Mouse (Mus musculus) kidney, postnatal 36 days (tissue): ENCODE measurements around the gene Col6a5.
A peak's percentile ranks its signal among the peaks of the same experiment; 100 is the strongest.
"Not testable (repeated sequence)": the region's sequence is repeated elsewhere in the genome, so short reads cannot be mapped to it uniquely, and the experiment has no call there.

Experiments used
- DNase-seq, 2 experiments: peaks; one replicate each; pipeline ENCODE4 v3.0.0; 2021 to 2022; ENCODE audit warnings: mixed read lengths in 2 of 2

Col6a5 gene

DNA sequence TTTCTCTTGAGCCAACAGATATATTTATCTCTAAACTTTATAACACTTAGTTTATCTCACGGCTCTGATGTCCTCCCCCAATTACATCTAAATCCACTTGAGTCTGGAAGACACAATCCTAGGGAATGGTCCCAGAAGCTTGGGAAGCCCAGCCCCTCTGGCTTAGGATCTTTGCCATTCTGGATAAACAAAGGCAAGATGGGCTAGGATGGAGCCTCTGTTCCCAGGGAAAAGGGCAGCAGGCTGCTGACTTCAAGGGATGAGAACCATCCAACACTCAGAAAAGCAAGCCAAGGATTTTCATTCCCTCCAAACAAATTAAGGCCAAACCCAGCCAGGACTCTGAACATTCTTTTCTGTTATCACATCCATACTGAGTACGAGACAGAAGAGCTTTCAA is 51.1 kb downstream of the Col6a5 start:
- no peak for DNase-seq

DNA sequence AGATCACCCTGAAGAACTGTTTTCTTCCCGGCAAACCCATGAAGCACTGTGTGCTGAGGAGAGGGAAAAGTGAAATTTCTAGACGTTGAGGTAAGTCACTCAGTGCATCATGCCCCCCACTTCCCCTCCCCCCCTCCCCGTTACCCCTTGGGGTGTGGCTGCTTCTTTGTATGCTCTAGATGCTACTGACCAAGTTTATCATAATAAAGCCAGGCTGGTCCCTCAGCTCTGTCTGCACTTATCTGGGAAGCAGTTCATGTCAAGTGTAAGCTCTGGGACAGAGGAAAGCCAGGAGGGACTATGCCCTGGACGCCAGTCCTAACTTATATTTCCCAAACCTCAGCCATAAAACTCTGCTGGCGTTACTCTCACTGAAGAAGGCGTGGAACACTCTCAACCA is 53.0 kb downstream of the Col6a5 start:
- DNase-seq = no peak

DNA sequence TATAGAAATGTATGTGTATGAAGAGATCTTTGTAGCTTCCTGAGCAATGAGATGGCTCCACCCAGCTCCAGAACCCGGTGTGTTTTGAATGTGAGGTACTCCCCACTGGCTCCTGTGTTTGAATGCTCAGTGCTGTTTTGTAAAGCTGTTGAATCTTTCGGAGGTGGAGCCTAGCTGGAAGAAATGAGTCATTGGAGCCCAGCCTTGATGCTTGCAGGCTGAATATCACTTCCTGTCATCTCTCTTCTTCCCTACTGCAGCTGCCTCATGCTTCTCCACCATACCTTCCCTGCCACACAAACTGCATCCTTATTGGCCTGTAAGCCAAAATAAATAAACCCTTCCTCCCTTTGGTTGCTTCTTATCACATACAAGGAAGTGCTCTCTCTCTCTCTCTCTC is 72.9 kb downstream of the Col6a5 start:
- DNase-seq = no peak

DNA sequence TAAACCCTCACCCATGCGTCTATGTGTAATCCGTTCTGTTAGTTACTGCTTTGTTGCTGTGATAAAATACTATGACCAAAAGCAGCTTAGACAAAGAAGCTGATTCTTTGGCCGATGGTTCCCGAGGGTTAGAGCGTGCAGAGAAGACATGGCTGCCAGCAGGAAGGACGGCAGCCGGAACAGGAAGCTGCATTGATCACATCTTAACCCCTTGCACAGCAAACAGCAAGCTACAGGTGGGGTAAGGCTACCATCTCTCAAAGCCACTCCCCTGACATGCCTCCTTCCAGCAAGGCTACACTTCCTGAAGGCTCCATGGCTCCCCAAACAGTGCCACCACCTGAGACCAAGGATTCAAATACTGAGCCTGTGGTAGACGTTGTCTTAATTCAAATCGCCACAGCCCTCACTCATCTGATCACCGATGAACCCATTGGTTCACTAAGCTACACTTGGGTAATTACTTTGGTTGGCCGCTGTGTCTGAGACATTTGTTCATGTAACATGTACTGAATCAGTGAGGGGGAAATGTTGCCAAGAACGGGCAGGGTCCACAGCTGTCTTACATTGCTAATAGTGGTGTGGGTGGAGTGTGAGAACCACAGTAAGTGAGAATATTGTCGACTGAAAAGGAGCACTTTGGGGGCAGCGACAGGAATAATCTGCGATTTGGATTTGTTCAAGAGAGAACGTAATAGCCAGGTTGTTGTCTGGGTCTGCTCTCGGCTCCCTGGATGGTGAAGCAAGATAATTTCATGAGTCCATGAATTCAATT is 75.6 kb downstream of the Col6a5 start:
- DNase-seq = no peak

DNA sequence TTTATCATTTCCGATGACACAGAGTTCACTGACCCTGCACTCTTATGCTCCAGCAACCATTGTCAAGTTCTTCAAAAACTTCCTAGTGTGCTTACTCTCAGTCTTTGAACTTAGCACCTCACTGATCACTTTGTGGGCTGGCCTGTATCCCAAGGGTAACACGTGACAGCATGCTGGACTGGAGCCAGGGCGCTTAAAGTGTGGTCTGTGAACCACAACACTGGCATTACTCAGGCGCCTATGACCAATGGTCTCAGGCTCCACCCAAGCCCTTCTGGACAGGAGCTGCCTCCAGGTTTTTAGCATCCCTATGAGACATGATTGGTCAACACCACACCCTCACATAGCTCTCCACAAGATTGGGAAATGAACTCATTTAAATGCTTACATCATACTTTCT is 79.7 kb downstream of the Col6a5 start:
- DNase-seq = peak; percentile 66 to 86

DNA sequence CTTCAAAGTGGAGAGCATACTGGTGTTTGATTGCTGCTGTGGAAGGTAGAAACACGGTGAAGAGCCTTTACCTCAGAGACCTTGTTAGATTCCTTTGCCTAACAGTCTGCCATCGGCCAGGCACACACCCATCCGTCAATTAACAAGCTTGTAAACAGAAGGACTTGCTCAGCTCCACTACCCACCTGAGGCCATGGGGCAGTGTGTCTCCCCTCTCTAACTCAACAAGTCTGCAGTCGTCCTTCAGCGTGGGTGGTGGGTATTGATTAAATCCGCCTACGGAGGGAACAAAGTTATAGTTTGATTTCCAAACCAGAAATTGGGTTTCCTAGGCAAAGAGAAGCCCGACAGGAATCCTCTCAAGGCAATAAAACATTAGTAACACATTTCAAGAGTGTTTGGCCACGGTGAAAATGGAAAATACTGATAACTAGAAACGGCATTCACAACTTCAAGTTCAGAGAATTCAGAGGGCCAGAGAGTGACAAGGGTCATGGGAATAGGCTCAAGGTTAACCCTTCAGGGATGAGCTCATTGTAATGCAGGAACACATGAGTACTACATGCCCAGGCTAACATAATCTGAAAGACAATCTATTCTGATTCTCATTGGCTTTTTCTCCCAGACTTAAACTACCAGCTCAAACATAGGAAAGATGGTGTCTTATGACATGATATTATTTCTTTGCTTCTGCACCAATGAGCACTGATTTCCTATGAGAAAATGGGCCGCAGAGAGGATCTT is 81.9 kb downstream of the Col6a5 start:
- no peak for DNase-seq

DNA sequence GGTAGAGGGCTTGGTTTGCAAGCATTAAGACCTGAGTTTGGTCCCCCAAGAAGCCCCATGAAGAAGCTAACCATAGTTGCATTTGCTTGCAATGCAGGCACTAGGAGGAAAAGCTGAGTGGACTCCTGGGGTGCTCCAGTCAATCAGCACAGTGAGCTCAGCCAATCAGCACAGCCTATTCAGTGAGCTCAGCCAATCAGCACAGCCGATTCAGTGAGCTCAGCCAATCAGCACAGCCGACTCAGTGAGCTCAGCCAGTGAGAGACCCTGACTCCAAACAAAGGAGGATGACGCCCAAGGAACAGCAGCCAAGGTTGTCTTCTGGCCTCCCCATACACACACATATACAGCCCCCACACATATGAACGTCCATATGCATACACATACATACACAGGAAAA is 84.3 kb downstream of the Col6a5 start:
- no peak for DNase-seq

DNA sequence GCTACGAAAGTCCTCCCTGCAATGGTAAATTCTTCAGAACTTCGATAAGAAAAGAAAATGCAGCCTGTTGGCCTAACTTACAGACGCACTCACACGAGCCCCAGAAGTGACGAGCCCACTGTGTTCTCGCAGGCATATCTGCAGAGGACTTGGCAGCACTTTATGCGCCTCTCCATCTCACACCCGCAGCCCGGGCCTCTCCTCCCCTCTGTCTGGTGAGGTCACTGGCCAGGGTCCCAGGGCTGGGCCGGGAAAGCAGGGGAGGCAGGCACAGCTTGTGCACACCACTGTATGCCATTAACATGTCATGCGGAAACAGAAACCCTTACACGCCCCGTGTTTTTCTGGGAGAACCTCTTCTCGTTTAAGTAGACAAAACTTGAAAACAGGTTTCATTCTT is 88.8 kb downstream of the Col6a5 start:
- no peak for DNase-seq

DNA sequence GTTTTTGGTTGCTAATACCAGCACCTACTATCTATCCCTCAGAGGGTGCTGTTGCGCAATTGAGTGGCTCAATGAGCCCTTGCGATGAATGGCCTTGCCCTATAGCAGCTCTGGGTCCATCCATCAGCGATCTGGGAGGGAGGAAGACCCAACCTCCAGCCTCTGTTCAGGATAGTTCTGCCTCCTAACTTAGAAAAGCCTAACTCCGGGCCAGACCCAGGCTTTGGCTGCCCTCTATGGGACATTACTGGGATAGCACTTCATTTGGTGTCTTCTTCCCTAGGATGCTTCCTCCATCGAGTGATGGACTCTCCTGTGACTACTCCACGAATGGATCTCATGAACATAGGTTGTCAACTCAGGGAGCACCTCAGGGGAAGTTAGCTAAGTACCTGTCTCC is 102.7 kb downstream of the Col6a5 start:
- DNase-seq = peak; percentile 47 to 76

DNA sequence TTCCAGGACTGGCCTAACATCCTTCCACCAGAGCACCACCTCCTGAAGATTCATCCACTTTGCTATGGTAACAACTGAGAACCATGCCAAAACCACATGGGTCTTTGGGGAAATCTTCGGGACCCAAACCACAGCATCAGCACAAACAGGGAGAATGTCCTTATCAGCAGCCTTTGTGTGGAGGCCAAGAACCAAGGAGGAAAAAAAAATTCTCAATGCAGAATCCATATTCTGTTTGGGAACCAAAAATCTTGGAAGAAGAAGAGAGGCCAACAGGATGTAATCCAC is 107.7 kb downstream of the Col6a5 start:
- DNase-seq = no peak

DNA sequence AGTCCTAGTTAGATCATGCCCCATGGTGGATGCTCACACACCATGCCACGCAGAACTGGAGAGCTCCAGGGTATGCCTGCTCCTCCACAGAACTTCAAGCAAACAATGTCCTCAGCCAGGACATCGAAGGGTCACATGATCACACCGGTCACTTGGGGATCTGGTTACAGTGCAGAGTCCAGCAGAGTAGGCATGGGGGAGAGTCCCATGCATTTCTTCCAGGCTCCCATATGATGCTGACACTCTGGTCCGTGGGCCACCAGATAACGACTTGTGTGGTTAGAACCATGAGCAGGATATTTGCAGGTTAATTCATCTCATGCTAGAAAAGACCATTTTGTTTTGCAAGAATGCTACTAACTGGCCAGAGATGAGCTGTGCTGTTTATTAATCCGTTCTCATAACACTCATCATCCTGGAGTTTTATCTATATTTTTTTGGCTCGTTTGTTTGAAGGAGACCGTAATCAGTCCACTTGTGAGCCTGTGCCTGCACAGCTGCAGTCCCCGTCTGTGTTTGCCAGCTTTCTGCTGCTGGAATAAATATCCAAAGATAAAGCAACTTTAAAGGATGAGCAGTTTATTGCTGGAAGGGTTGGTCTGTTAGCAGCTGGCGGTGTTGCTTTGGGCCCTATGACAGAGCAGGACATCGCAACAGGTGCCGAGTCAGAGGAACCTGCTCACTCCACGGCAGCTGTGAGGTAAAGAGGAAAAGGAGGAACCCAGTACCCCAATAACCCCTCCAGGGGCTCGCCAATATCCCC is 108.2 kb downstream of the Col6a5 start:
- DNase-seq = no peak

DNA sequence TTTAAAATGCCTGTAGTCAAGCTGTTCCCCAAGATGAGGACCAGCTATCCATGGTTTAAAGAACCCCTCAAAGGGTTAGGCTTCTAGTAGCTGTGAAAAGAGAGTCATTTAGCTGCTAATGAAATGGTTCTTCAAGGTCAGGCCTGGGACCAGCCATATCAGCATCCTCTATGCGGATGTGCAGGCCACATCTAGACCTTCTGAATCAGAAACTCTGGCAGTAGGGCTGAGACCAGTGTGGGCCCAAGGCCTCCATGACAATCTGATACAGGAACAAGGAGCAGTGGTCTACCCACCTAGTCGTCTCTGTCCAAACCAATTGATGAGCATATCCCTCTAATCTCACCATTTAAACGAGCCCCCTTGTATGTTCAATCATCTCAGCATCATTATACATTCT is 109.4 kb downstream of the Col6a5 start:
- no peak for DNase-seq

DNA sequence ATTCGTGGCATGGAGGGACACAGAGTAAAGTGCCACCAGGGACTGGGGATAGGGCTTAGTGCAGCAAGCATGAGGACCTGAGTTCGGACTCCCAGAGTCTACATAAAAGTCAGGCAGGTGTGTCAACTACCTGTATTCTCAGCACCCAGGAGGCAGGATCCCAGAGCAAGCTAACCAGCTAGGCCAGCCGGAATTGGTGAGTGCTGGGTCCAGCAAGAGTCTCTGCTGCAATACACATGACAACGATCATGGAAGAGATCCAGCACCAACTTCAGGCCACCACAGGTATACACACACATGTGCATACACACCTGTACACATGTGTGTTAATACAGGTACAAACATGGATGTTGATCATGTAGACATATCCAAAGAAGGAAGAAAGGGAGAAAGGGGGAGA is 112.0 kb downstream of the Col6a5 start:
- no peak for DNase-seq

DNA sequence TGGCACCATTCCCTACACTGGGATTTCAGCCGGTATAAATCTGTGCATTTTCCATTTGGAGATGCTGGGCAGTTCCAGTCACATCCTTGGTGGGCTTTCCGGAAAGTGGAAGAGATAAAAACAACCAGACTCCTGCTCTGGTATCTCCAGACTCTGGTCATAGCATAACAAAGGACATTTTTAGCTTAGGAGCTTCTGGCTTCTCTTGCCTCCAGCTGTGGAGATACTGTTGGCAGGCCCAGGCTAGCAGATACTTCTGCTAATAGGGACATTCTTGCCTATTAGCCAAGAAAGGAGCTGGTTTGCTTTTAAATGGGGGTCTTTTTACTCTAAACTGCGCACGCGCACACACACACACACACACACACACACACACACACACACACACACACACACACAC is 113.2 kb downstream of the Col6a5 start:
- no peak for DNase-seq

DNA sequence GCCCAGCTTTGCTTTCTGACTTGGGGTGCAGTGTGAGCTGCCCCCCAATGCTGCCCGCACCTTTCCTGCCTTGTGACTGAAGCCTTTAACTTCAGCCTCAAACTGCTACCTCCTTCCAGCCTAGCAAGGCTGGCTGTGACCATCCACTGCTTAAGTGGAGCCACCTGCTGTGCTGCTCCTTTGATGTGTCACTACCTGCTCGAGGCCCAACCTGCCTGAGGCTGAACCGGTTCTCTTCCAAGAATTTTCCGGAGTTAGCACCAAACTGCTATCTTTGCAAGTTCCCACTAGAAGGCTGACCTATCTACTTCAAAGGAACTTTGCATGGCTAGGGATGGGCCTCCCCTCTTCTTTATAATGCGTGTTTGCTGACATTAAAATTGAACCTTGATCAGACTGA is 119.1 kb downstream of the Col6a5 start:
- DNase-seq = not testable (repeated sequence)

DNA sequence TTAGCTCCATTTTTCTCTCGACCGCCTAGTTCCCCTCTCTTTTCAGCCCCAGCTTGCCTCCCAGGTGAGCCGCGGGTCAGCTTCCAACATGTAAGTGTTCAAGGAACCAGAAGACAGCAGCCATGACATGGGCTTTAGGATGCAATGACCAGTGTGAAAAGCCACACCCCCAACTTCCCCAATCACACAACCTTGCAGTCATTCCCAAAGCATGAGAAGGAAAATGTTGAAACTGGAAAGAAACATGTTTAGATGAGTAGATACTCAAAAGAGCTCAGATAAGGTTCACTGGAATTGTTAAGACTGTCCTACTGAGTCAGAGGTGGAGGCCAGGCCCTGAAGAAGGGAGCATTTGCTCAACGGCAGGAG is 121.3 kb downstream of the Col6a5 start:
- DNase-seq = no peak

DNA sequence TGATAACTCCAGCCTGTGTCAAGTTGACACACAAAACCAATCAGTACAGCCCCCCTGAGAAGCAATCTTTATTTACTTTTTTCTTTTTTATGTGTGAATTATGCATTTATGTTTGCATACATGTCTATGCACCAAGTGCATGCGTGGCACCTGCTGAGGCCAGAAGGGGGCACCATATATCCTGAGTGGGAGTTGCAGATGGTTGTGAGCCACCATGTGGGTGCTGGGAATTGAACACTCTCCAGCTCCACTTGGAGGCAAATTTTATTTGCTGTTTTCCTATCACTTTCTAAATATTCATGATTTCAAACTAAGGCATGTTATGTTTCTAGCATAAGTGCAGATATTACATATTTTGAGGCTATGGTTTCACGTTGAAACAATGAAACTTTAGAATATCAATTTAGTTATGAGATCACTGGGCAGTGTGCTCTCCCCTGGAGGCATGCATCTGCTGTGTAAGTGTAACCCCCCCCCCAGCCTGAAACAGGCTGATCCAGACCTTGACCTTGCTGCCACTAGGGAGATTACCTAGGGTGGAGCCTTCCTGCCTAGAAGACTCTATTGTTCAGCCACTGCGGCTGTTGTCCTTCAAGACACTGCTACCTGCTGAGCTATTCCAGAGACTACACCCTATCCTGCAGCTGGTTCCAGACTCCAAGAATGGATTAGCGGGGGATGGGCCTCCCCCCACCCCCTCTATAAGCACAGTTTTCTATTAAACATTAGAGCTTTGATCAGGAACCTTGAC is 121.9 kb downstream of the Col6a5 start:
- no peak for DNase-seq

DNA sequence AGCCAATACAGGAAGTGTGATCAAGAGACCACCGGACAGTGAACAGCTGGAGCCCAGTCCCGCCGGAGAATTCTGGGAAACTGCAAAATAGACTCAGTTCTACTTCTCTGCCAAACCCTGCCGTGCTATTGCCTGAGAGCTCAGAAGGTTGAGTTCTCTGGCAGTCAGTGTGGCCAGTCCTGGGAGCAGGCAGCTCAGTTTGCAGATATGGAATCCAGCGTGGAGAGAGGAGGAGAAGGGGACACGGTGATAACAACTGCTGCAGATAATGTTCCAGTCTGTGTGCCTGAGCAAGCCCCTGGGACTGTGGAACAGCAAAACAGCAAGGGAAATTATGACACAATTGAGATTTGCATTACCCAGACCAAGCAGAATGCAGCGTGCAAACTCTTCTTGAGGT is 124.9 kb downstream of the Col6a5 start:
- DNase-seq = no peak

DNA sequence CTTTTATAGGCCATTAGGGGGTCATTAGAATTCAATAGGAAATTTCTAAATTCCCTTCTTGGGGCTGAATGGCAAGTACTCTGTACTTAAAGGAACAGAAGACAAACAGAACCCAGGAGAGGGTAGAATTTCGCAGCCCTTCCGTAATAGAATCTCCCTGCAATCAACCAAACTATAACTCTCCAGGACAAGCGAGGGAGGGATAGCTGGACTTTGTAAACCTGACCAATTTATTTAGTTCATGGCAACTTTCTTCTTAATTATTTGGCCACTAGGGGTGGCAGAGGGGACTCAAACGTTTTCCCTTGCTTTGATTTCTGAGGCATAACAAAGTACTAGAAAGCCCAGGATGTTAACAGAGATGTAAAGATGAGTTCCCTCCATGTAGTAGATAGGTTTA is 125.6 kb downstream of the Col6a5 start:
- DNase-seq = no peak

DNA sequence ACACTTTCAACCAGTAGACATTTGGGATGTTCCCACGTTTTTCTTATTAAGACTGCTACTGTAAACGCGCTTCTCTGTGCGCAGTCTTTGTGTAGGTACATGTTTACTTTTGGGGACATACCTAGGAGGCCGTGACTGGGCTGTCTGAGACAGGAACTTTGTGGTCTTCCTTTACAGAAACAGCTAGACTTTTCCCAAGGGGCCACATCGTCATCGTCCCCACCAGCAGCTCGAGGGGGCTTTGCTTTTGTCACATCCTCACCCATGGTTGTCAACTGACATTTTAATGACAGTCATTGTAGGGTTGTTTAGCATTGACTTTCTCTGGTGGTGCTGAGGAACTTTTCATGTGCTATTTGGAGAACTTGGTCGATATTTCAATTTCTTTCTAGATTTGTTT is 129.2 kb downstream of the Col6a5 start:
- no peak for DNase-seq

DNA sequence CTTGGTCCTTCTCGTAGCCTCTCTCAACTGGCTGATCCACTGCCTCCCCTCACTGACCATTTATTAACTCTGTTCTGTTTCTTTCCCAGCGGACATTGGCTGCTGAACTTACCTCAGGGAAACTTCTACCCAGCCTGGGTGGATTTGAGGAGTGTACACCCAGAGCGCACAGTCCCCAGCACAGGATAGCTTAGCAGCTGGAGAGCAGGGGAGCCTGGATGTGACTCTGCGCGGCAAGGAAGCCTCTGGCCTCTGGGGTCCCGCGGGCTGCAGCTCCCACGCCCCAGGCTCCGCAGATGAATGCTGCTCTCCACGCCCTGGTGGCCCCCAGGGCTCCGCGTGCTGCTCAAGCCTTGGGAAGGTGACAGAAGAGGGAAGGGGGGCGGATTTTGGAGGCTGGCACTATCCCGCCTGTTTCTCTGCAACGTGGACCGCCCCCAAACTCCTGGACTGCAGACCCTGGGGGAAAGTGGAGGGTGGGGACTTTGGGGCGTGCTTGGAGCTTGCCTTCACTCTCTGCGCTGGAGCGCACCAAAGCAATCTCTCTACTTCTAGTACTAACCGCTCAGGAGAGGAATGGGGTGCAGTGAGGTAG is 132.6 kb downstream of the Col6a5 start, which contains the start of gene Col6a6:
TSS of gene Col6a6 (minus strand) at position 370 of the 595 bp plus-strand sequence.
- DNase-seq = peak in 1 of 2 experiments; percentile 7

DNA sequence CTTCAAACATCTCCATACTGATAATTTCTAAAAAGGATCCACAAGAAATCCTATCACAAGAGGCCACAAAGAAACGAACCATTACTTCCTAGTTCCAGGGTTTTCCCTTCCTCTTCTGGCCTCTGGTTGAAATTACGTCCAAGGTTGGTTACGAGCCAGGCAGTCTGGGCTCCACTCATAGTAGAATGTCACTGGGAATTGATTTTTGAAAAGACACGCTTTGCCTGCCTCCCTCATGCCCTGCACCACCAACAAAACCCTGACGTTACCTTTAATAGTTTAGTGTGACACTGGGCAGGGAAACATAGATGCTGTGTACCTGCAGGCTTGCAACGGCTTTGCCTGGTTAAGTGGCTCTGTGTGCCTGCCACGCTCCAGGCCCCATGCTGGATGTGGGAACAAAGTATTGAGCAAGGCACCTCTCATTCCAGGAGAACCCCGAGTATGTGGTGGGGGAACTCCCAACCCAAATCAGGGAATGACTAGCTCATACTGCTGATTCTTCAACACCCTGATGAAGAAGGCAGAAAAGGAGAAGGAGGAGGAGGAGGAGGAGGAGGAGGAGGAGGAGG is 133.3 kb downstream of the Col6a5 start:
- DNase-seq = no peak
